Mouse (Mus musculus) CD8-positive naive resting alpha-beta T cell, adult 2 months (primary cell): ENCODE measurements around the gene Kif20b.

Experiments
- DNase-seq, 2 experiments: peaks; one replicate each; pipeline ENCODE4 v3.0.0; 2022; ENCODE audit warnings: low read depth in 2 of 2, low spot score in 2 of 2

Kif20b gene

DNA sequence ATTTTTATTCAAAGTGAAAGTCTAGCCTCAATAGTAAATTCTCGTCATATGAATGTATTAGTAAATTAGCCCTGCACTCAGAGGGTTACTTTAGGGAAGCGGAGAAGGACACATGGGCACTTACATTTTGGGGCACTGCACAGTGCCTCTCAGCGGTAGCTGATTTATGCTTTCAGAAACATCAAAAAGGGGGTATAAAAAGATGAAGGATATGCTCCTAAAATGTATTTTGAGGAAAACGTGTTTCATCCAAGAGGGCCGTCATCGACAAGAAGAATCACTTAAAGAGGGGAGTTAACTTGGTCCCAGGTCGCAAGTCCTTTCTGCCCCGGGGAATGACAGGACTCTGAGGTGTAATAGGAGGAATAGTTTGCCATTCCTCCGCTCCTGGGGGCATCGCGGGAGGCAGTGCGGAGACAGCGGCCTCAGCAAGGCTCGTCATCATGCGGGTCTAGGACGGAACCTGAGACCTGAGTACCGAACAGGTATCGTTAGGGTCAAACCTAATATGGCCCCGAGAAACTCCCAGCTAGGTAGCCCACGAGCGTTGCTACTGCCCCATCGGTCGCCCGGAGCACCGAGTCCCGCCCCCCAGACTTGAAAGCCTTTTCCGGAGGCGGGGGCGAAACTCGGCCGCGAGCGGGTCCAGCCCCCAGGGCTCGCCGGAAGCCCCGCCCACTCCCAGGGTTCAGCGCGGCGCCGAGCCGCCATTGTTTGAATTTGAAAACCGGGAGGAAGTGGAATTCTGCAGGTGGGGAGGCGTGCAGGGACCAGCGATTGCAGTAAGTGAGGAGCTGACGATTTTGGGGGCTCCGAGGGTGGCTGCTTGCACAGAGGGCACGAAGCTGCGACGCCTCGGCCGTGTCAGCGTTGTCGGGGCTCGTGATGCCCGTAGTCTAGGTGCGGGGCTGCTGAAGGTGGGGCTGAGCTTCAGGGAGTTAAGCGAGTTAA, at the start of gene Kif20b:
Kif20b (plus strand) TSS at position 710 of the 951 bp plus-strand sequence.
- DNase-seq: peak; percentile 89 to 93

GRCm38 (mm10) chr19:34876676-34877075, 45.5 kb upstream of the Kif20b start:
- DNase-seq: no peak

- DNase-seq: peak; percentile 64 to 65
Measured at GRCm38 (mm10) chr19:34877898-34878602, 44.1 kb upstream of the Kif20b start.

- DNase-seq: peak; percentile 35 to 46
Measured at GRCm38 (mm10) chr19:34878603-34879541, 43.3 kb upstream of the Kif20b start, which contains the start of gene Pank1. Gene Pank1, minus strand, starts transcription at chr19:34879455.

GRCm38 (mm10) chr19:34879624-34880023, 42.5 kb upstream of the Kif20b start:
- DNase-seq: no peak

DNA sequence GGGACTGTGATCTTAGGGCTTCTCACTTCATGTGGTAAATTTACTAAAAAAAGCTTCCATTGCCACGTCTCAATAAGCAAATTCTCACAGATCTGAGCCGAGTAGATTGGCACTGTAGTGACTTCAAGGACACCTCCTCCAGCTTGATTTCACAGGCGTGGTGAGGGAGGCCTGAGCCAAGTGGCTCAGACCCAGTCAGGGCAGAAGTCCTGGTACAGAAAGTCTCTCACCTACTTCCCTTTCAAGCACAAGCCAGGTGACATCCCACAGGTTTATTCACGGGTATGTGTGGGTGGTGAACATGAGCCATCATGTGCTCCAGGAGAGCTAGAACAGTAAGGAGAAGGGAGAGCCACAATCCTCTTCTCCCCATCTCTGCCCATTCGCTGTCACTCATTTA, 41.0 kb upstream of the Kif20b start:
- no peak for DNase-seq

- DNase-seq: no peak
Measured at GRCm38 (mm10) chr19:34882443-34882842, 39.7 kb upstream of the Kif20b start.

DNA sequence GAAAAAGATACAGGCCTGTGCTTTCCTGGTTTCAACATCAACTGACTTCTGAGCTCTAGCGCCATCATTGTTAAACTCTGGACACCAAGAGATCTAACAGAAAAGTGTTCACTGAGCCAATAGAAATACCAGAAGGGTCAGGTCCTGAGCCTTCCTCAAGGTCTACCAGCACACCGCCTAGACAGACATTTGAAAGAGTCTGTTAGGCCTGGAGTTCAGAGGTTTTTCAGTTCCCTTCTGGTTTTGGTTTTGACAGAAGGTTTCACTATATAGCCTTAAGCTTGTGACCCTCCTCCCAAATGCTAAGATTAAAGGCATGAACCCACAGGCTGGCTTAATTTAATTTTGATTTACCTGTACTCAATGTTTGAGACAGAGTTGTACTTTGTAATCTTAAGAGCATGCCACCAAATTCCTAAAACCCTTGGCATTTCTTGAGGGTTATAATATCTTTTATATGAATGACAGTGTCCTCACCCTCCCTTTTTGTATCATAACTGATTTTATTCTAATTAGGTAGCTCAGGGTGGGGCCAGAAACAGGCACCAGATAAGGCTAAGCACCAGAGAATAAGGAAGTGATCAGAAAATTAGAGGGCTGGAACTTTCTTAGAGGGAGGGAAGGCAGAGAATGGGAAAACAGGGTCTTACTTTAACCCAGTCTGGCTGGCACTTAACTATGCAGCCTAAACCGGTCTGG, 38.5 kb upstream of the Kif20b start:
- DNase-seq: no peak

DNA sequence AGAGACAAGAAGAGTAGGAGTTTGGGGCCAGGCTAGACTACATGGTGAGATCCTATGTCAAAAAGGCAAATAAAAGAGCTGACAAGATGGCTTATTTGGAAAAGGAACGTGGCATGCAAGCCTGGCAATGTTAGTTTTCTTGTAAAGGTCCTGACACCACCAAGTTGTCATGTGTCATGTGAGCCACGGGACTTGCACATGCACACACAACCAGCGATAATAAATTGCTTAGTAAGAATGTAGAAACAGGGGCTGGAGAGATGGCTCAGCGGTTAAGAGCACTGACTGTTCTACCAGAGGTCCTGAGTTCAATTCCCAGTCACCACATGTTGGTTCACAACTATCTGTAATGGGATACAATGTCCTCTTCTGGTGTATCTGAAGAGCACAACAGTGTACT, 35.8 kb upstream of the Kif20b start:
- DNase-seq: no peak

- DNase-seq: no peak
Measured at GRCm38 (mm10) chr19:34890981-34891380, 31.2 kb upstream of the Kif20b start.

GRCm38 (mm10) chr19:34891590-34891989, 30.6 kb upstream of the Kif20b start:
- no peak for DNase-seq

DNA sequence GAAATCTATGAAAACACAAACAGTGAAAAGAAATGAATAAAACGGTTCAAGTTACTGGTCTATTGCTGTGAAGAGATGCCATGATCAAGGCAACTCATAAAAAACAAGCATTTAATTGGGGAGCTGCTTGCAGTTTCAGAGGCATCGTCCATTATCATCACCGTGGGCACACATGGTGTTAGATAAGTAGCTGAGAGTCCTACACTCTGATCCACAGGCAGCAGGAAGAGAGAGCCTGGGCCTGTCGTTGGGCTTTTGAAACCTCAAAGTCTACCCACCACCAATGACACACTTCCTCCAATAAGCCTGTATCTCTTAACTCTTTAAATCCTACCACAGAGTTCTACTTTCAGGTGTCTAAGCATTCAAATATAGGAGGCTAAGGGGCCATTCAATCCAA, 27.1 kb upstream of the Kif20b start:
- no peak for DNase-seq

DNA sequence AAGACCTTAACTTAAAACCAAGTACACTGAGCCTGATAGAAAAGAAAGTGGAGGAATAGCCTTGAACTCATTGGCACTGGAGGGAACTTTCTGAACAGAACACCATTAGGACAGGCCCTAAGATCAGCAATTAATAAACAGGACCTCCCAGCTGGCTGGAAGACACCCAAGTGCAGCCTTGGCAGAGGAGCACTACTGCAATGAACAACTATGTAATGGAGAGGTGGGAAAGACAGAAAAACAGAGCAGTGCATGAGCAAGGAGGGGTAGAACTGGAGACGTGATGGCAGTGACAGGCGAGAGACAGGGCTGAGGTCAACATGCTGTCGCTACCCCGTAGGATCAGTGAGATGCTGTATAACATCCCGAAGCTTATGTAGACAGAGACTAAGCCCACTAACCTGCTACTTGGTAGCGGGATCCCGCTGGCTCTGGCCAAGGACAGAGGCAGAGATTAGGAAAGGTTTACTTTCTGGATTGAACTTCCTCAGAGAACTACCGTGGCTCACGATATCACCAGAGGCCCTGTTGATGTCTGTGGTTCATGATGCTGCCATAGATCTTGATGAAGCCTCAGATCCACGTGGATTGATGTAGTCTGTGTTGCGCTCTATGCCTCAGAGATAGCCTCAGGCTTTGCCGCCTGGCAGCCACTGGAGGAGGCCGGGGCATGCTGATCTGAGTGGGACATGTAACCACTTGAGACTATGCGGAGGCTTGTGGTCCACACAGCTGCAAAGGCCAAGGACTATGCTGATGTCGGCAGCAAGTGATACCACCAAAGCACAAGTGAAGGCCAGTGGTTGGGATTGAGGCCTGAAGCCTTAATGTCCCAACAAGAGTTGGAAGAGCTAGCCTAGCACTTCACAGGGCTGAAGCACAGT, 24.8 kb upstream of the Kif20b start:
- DNase-seq: no peak

DNA sequence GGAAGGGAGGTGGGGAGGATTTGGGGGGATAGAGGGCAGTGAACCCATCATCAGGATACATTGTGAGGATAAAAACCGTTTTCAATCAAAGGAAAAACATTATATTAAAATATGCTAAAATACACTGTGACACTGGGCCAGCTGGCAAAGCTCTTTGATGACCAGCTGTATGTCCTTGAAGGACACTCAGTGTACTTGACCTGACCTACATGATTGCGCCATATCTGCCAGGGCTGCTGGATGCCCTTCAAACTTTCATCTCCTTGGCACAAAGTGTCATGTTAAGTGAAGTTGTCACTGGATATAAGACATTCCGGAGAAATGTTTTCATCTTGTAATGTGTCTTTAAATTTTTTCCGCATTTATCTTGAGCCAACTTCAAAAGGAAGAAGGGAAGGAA, 23.2 kb upstream of the Kif20b start:
- no peak for DNase-seq

DNA sequence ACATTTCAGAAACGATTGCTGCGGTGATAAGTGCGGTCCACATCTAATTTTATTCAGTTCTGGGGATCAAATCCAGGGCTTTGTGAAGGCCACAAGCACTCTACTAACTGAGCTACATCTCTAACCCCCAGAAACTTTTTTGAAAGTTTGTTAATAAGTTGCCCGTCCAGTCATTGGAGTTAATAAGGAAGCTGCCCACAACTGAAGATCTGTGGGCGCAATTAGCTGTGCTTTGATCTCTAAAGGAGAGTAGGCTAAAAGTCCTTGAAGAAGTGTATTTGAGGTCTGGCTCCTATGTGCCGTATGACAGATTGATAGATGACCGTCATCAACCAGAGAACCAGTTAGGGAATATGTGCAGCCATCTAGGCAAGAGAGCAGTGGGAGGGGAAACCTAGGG, 20.9 kb upstream of the Kif20b start:
- no peak for DNase-seq

DNA sequence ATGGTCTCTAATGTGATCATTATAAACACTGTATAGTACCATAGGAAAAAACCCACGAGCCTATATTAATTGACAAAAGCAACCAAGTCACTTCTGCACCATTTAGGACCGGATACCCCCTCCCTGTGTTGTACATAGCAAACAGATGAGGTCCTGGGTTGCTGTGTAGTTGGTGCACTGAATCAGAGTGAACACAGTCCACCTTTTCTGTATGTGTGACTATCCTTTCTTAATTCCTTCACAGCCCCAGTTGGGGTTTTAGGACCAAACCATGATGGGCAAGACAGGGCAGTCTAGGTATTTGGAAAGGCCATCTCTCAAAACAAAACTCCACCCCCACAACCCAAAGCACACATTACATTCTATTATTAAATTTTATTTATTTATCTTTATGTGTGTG, 20.4 kb upstream of the Kif20b start:
- DNase-seq: no peak

GRCm38 (mm10) chr19:34904032-34904431, 18.1 kb upstream of the Kif20b start:
- DNase-seq: no peak

DNA sequence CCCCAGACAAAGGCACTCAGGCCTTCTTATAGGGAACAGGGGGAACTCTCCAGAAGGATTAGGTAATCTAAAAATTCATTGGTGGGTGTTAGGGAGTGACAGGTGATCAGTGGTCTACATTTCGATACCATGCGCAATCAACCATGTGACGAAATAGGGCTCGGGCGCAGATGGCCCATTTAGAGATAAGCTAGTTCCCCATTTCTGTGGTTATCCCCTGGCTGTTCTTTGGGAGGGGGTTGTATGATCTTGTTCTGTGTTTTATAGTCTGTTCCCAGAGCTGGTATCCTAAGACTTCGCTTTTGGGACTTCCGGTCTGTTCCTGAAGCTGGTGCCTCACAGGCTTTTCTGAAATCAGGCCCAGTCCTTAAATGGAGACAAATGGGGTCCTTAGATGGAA, 16.7 kb upstream of the Kif20b start:
- DNase-seq: no peak

DNA sequence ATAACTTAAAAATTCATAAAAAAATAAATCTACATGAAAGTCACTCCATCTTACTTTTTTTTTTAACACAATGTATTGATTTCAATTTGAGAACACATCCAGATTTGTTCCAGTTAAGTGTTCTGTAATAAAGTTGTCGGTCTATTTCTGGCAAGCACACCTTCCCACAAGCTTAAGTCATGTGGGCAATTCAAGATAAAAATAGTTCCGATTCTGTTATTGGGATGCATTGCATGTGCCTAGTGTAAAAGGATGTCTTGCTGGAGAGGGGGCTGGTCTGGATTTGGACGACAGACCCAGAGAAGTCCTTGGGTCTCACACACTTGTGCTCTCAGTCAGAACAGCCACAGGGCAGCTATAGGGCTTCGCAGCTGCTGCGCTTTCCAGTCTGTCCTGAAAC, 15.4 kb upstream of the Kif20b start:
- DNase-seq: no peak

DNA sequence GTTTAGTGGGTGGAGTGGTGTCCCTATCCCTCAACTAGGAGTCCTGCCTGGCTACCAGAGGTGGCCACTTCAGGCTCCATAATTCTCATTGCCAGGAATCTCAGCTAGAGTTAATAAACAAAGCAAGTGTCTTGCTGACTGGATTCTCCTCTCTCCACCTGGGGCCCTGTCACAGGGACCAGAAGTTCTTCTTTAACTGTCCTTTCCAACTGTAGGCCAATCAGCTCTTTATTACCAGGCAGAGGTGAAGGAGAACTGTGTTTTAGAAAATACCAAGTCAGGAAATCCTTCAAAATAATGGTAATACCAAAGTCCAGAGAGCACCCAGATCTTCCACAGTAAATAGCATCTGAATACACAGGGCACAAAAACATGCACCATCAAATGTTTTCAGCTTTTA, 9.8 kb upstream of the Kif20b start:
- DNase-seq: no peak
